Mouse (Mus musculus) heart, postnatal 10 days (tissue): ENCODE results near the gene Medag. TPM values are rescaled to one million over a fixed set of nuclear protein-coding genes. Genes with fewer than 3 reads are reported as not detected.
A peak's percentile ranks its signal among the peaks of the same experiment; 100 is the strongest.

ENCODE experiments used
- DNase-seq, 2 experiments: peaks; one replicate each; pipeline ENCODE4 v3.0.0; 2021
- intact Hi-C: fragments of 180-260 bp; cut with DNase I; formaldehyde crosslinking; loops from one replicate; pipeline ENCODE4 v1.15.1; 2025
- total RNA-seq, 2 experiments: library from RNA; stranded (reverse); gene quantifications; 2 replicates each; pipeline ENCODE4 v1.2.3; 2021

The Medag gene
- total RNA-seq, 2 experiments from 2014 or later, result 18.3 to 22.4 TPM

DNA sequence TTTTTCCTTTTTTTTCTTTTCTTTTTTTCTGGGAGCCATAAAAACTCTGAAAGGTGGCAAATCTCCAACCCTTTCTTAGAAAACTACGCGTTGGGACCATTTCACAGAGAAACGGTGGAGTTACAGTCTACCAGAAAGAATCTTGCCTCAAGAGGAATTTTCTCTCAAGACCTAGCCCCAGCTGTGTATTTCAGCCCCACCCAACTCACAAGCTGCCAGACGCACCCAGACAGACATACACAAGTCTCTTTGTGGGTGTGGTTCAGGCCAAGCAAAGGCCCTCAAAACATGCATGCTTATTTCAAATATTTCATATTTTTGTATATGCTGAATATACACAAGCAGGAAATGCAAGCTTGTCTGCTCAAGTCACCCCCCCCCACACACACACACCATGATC is 29.6 kb upstream of the Medag start:
- peak in 1 of 2 experiments; percentile 60 for DNase-seq
- intact Hi-C loops, result no loop called here

- intact Hi-C loops, result no loop called here
These were observed 28.9 kb upstream of the Medag start for GRCm38 (mm10) chr5:149382601-149383000.

GRCm38 (mm10) chr5:149385228-149385961 is 26.2 kb upstream of the Medag start:
- DNase-seq, result no peak
- intact Hi-C loops, result no loop called here

More at GRCm38 (mm10) chr5:149382601-149383000, 28.9 kb upstream of the Medag start:
- peak in 1 of 2 experiments; percentile 45 for DNase-seq

GRCm38 (mm10) chr5:149386294-149386850 is 25.2 kb upstream of the Medag start:
- intact Hi-C loops, result no loop called here
- DNase-seq, result no peak

DNA sequence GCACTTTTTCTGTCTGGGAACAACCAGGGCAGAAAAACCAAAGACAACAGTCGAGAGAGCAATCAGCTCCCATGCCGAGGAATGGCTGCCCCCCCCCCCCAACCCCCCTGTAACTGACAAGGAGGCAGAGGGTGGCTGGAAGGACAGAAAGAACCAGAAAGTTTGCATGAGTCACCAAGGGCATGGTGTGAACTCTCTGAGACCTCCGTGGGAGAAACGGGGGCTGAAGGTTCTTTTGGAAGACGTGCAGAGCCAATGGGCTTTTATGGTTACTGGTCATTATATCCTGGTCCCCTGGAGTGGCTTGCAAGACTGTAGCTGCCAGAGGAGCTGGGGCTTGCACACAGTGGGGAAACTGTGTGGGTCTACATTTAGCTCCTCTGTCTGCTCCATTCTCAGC is 22.6 kb upstream of the Medag start:
- no peak for DNase-seq
- intact Hi-C loops, result no loop called here

DNA sequence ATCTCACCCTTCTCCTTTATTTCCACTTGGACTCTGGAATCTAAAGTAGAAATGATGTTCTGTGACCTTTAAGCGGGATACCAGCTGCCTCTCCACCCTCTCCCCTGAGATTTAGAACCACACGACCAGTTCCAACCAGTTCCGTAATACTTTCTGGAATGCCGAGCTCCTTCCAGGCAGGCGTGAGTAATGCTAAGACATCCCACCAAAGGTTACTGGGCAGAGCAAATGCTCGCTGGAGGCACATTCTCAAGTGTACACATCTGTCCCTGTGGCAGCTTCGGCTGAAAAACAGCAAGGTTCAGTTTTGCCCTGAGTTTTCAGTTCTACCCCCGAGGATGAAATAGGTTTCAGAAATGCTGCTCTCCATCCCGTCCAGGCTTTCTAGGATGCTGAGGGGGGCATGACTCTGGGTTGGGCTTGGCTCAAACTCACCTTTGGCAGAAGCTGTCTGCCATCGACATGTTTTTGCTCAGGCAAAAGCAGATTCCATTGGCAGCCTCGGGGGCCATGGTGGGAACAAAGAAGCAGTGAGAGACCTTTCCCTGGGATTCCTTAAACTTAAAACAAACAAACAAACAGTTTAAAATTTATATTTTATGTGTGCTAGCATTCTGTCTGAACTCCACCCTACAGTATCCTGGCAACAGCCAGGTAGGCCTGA is 21.9 kb upstream of the Medag start:
- DNase-seq, result peak; percentile 75 to 79
- intact Hi-C loops, result no loop called here

- intact Hi-C loops, result no loop called here
- no peak for DNase-seq
These were observed 19.8 kb upstream of the Medag start for GRCm38 (mm10) chr5:149391574-149392375.

- intact Hi-C loops, result no loop called here
- DNase-seq, result no peak
These were observed 19.0 kb upstream of the Medag start for GRCm38 (mm10) chr5:149392420-149392988.

DNA sequence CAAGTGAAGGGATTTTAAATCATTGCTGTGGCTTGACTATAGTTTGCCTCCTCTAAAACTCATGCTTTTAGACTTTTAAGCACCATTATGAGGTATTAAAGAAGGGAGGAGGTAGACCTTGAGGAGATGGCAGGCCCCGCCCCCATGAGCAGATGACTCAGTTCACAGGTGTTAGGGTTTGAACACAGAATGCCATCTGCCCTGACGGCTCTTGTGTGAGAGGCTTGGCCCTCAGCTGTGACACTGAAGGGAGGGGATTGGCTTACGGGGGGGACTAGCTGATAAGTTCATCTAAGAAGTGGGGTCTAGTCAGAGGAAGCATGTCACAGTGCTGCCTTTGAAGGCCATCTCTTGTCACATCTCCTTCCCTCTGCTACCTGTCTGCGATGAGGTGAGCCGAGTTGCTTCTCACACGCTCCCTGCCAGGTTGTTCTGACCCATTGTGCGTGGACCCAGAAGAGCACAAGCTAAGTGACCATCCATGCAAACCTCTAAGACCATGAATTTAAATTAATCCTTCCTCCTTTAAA is 10.0 kb upstream of the Medag start:
- intact Hi-C loops, result no loop called here
- no peak for DNase-seq

DNA sequence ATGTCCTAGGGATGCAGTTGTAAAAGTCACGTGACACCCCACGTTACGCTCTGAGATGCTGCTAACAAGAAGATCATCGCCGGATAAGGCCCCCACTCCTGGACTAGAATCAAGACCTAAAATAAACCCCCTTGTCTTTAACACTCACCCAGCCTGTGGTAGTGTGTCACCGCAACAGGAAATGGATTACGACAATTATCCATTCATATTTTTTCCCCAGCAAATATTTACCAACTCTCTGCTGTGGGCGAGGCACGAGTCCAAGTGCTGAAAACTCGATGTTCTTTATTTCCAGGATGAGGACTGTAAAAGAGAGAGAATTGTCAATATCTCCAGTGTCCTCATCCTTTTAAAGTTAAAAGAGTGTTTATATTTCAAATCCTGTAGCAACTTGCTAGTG is 9.5 kb upstream of the Medag start:
- no peak for DNase-seq
- intact Hi-C loops, result no loop called here

DNA sequence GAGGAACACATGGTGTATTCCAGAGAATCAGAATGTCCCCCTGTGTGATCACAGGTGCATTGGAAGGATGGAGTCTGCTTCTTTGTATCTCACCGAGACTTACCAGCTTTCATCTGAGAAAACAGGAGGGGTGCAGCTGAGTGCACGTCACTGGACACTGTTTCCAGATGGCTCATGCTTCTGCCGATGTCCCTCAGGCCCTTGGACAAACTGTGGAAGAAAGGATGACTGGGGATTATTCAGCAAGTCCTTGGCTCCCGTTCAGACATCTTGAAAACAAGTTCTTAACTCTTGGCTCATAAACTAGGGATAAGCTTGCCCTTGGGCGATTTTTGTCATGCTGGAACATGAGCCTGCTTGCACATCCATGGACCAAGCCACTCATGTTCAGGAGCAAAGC is 8.2 kb upstream of the Medag start:
- intact Hi-C loops, result no loop called here
- DNase-seq, result peak; percentile 75 to 76

DNA sequence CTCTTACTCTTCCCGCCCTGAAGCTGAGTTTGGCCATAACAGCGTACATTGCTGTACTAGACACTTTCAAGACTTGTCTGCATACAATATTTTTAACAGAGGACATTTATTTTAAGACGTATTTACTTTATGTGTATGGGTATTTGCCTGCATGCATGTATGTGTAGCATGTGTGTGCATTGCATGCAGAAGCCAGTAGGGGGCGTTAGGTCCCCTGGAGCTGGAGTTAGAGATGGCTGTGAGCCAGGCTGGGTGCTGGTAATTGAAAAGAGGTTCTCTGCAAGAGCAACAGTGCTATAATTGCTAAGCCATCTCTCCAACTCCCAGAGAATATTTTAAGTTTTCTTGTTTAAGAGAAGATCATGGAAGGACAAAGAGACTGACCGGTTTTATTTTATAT is 6.8 kb upstream of the Medag start:
- intact Hi-C loops, result no loop called here
- DNase-seq, result no peak

GRCm38 (mm10) chr5:149406791-149407276 is 4.7 kb upstream of the Medag start:
- intact Hi-C loops, result no loop called here
- no peak for DNase-seq

GRCm38 (mm10) chr5:149409502-149409901 is 2.0 kb upstream of the Medag start:
- intact Hi-C loops, result no loop called here
- DNase-seq, result no peak

GRCm38 (mm10) chr5:149412194-149412575 is 636 bp downstream of the Medag start:
- DNase-seq, result no peak
- intact Hi-C loops, result no loop called here

- no peak for DNase-seq
- intact Hi-C loops, result no loop called here
These were observed 1.1 kb downstream of the Medag start for GRCm38 (mm10) chr5:149412671-149413070.

DNA sequence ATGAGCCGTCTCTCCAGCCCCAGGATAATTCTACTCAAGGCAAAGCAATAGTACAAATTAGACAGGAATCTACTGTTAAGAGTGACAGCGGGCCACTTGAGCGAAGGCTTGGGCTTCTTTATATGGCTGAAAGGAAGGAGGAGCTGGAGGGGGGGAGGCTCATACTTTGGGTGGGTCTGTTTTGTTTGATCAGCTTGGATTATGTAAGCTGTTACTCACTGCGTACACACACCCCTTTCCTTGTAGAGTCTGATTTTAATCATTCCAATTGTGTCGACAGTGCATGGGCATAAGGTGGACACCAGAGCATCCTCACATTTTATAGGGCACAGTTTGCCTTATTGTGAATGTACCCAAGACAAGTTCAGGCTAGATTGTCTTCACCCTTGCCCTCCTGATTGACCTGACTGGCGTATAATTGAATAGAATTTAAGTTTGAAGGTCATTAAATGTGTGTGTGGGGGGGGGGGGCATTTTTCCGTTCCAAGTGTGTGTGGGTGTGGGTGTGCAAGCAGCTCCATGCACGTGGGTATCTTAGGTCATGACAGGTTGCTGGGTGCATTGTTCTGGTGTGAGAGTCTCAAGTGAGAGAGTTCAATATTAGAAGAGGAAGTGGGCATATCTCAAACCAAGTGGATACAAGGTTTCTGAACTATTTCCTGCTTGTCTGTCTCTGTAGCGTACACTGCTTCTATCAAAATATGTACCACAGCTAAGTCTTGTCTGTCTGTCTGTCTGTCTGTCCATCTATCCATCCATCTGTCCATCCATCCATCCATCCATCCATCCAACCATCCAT is 3.0 kb downstream of the Medag start:
- DNase-seq, result no peak
- intact Hi-C loops, result no loop called here

DNA sequence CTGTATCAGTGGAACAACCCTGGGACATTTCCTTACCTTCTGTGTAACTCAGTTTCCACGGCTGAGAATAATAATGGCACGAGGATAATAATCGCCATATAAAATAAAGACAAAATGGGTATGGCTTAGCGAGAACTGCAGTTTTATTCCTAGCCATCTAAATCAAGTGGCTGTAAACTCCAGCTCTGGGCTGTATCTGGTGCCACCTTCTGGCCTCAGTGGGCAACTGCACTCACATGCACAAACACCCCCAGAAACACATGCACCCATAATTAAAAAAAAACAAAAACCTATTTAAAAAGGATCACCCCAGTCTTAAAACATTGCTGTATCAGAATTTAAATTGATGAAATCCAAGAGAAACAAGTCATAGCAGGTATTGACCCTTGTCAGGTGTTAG is 5.8 kb downstream of the Medag start:
- DNase-seq, result no peak
- intact Hi-C loops, result no loop called here

DNA sequence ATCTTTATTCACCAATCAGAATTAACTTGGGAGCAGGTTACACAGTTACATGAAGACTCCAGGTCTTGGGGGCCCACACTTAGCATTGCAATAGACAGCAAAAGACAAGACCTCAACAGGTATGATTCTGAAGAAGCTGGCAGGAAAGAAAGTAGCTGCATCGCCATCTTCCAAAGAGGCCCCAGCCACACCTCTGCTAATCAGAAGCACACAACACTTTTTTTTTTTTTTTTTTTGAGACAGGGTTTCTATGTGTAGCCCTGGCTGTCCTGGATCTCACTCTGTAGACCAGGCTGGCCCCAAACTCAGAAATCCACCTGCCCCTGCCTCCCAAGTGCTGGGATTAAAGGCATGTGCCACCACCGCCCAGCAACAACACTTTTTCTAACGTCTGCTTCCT is 15.0 kb downstream of the Medag start:
- no peak for DNase-seq
- intact Hi-C loops, result no loop called here
